Mouse (Mus musculus) spleen, adult 12 weeks (tissue): ENCODE results near the gene Cntnap2.
"Not testable (repeated sequence)": the region's sequence is repeated elsewhere in the genome, so short reads cannot be mapped to it uniquely, and the experiment has no call there.

Experiments used
- DNase-seq: peaks from one replicate; pipeline ENCODE4 v3.0.0; 2022; ENCODE audit warnings: low spot score

Gene Cntnap2

GRCm38 (mm10) chr6:46972640-46973039 is 1913.5 kb downstream of the Cntnap2 start:
- DNase-seq, result no peak

GRCm38 (mm10) chr6:46996010-46996602 is 1936.9 kb downstream of the Cntnap2 start:
- no peak for DNase-seq

- no peak for DNase-seq
These were observed 1945.3 kb downstream of the Cntnap2 start for GRCm38 (mm10) chr6:47004430-47004829.

- DNase-seq, result no peak
These were observed 1953.8 kb downstream of the Cntnap2 start for GRCm38 (mm10) chr6:47012933-47013332.

- peak; percentile 8 for DNase-seq
These were observed 1954.4 kb downstream of the Cntnap2 start for GRCm38 (mm10) chr6:47013535-47013934.

- DNase-seq, result no peak
These were observed 1955.9 kb downstream of the Cntnap2 start for GRCm38 (mm10) chr6:47014886-47015586.

- no peak for DNase-seq
These were observed 1967.0 kb downstream of the Cntnap2 start for GRCm38 (mm10) chr6:47026064-47026686.

- no peak for DNase-seq
These were observed 1972.2 kb downstream of the Cntnap2 start for GRCm38 (mm10) chr6:47031362-47031761.

- no peak for DNase-seq
These were observed 1983.4 kb downstream of the Cntnap2 start for GRCm38 (mm10) chr6:47042602-47043001.

- no peak for DNase-seq
These were observed 1984.4 kb downstream of the Cntnap2 start for GRCm38 (mm10) chr6:47043586-47043985.

- no peak for DNase-seq
These were observed 1985.4 kb downstream of the Cntnap2 start for GRCm38 (mm10) chr6:47044385-47045200.

GRCm38 (mm10) chr6:47049051-47049450 is 1989.9 kb downstream of the Cntnap2 start:
- no peak for DNase-seq

- no peak for DNase-seq
These were observed 1991.4 kb downstream of the Cntnap2 start for GRCm38 (mm10) chr6:47050319-47051222.

GRCm38 (mm10) chr6:47061341-47061740 is 2002.2 kb downstream of the Cntnap2 start:
- DNase-seq, result no peak

- no peak for DNase-seq
These were observed 2030.8 kb downstream of the Cntnap2 start for GRCm38 (mm10) chr6:47089998-47090397.

GRCm38 (mm10) chr6:47104951-47105350 is 2045.8 kb downstream of the Cntnap2 start:
- no peak for DNase-seq

GRCm38 (mm10) chr6:47109582-47110220 is 2050.5 kb downstream of the Cntnap2 start:
- DNase-seq, result no peak

- not testable (repeated sequence) for DNase-seq
These were observed 2074.9 kb downstream of the Cntnap2 start for GRCm38 (mm10) chr6:47134063-47134462.

GRCm38 (mm10) chr6:47153018-47153417 is 2093.9 kb downstream of the Cntnap2 start:
- DNase-seq, result not testable (repeated sequence)

- not testable (repeated sequence) for DNase-seq
These were observed 2115.6 kb downstream of the Cntnap2 start for GRCm38 (mm10) chr6:47174580-47175294.
